Mouse (Mus musculus) lung, embryonic 14.5 days (tissue): ENCODE results near the gene Speer4f1. TPM values are rescaled to one million over a fixed set of nuclear protein-coding genes. Genes with fewer than 3 reads are reported as not detected.
"Not testable (repeated sequence)": the region's sequence is repeated elsewhere in the genome, so short reads cannot be mapped to it uniquely, and the experiment has no call there.

Source experiments
- ATAC-seq: fragments of 200-750 bp; cut with Nextera tagmentation; 2 replicates; pipeline ENCODE4 v1.8.0; 2017; ENCODE audit warnings: mild to moderate bottlenecking, moderate TSS enrichment, moderate library complexity; ENCODE audit not compliant: insufficient read depth
- DNase-seq: peaks from one replicate; pipeline ENCODE4 v3.0.0-alpha.2; 2015
- H3K27ac ChIP-seq: fragments of 300-500 bp; sonication (generic); 2 replicates; pipeline ENCODE4 v1.5.1; 2014; ENCODE audit warnings: low read depth, mild to moderate bottlenecking, moderate library complexity
- H3K27me3 ChIP-seq: fragments of 300-500 bp; sonication (generic); 2 replicates; pipeline ENCODE4 v1.6.1; 2014; ENCODE audit warnings: low read length, control low read depth; ENCODE audit not compliant: insufficient read depth
- H3K36me3 ChIP-seq: fragments of 300-500 bp; sonication (generic); 2 replicates; pipeline ENCODE4 v1.6.1; 2014; ENCODE audit warnings: control low read depth; ENCODE audit not compliant: insufficient read depth
- H3K4me1 ChIP-seq: fragments of 300-500 bp; sonication (generic); 2 replicates; pipeline ENCODE4 v1.6.1; 2014; ENCODE audit warnings: antibody characterized with exemption, control low read depth; ENCODE audit not compliant: insufficient read depth
- H3K4me2 ChIP-seq: fragments of 300-500 bp; sonication (generic); 2 replicates; pipeline ENCODE4 v1.6.1; 2014; ENCODE audit warnings: mild to moderate bottlenecking
- H3K4me3 ChIP-seq: fragments of 300-500 bp; sonication (generic); 2 replicates; pipeline ENCODE4 v1.5.1; 2014; ENCODE audit warnings: low read depth, low read length
- H3K9ac ChIP-seq: fragments of 300-500 bp; sonication (generic); 2 replicates; pipeline ENCODE4 v1.6.1; 2014
- H3K9me3 ChIP-seq: fragments of 300-500 bp; sonication (generic); 2 replicates; pipeline ENCODE4 v1.6.1; 2016; ENCODE audit warnings: low read depth, low read length, control low read depth
- CTCF ChIP-seq: IDR thresholded peaks from 2 replicates; pipeline ENCODE4 v1.5.1; 2016; ENCODE audit warnings: antibody characterized with exemption, low read depth
- WGBS: fragments of 180-500 bp; shearing (Covaris S2); extraction: QIAGEN DNeasy Blood & Tissue Kit; methylation state at CpG from one replicate; pipeline ENCODE4 v1.1.7; 2014; 5-methylcytosine and 5-hydroxymethylcytosine counted together
- polyA plus RNA-seq: library from polyadenylated mRNA; unstranded; fragments of >200 nt; fragmentation: Nextera tagmentation; extraction: Ambion mirVana; gene quantifications from 2 replicates; pipeline ENCODE4 v1.2.1, GENCODE M21; 2014

Gene Speer4f1
- polyA plus RNA-seq = not detected in 2 replicates

DNA sequence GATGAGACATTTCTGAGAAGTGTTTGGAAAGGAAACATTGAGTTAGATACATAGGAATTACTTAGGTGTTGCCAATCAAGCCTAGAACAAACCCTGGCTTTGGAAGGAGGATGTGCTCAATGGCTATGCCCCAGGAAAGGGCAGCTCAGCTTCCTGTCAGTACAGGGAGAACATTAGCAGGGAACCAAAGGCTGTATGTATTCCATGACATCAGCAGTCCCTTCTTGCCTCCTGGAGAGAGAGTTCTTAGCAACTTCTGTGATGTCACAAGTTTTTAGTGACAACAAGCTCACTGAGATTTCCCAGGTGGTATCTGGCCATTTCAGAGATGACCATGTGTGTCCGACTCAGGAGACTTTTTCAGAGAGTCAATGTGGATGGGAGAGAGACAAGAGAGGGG, at the start of gene Speer4f1:
Gene Speer4f1, plus strand, starts transcription at position 301 of the 400 bp plus-strand sequence.
- ATAC-seq, H3K4me1 ChIP-seq, H3K27me3 ChIP-seq, H3K27ac ChIP-seq, H3K36me3 ChIP-seq, H3K4me2 ChIP-seq, DNase-seq, H3K9me3 ChIP-seq, H3K4me3 ChIP-seq, H3K9ac ChIP-seq: not testable (repeated sequence)
- WGBS = 79% methylated on average over 1 of the region's 1 CpGs

DNA sequence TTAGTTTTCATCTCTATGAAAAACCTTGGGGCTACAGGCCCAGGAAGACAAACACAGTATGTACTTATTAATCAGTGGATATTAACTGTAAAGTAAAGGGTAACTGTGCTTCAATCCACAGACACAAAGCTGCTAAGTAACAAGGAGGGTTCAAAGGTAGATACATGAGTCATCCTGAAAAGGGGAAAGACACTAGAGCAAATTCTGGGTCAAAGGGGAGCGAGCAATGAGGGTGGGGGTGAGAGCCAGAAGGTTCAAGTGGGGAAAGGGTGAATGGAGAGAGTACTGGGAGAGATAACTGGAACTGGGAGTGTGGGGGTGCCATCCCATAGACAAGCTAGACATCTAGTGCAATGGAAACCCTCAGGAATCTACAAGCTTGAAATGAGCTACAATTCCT, 49.0 kb upstream of the Speer4f1 start:
- Histone ChIP-seq H3K4me3 (no peak overlapping the region), H3K9me3 (no peaks in the 10 kb centered on the region), H3K4me1 (no peaks in the 10 kb centered on the region), H3K4me2 (no peak overlapping the region), H3K36me3 (no peaks in the 10 kb centered on the region), H3K9ac (no peak overlapping the region), H3K27me3 (no peaks in the 10 kb centered on the region), H3K27ac (no peak overlapping the region)
- DNase-seq (no peak), ATAC-seq (no peak)
- TF ChIP-seq CTCF = no peak
- WGBS = 90% methylated on average over 1 of the region's 1 CpGs

GRCm38 (mm10) chr5:17434721-17435120, 41.2 kb upstream of the Speer4f1 start:
- no peak for DNase-seq
- Histone ChIP-seq H3K27ac (no peak overlapping the region), H3K36me3 (no peaks in the 10 kb centered on the region), H3K27me3 (no peaks in the 10 kb centered on the region), H3K9me3 (no peaks in the 10 kb centered on the region), H3K4me1 (no peaks in the 10 kb centered on the region), H3K9ac (no peak overlapping the region), H3K4me3 (no peak overlapping the region), H3K4me2 (no peak overlapping the region)
- no peak for TF ChIP-seq CTCF
- 87% methylated on average over 3 of the region's 3 CpGs for WGBS
- ATAC-seq = no peak

DNA sequence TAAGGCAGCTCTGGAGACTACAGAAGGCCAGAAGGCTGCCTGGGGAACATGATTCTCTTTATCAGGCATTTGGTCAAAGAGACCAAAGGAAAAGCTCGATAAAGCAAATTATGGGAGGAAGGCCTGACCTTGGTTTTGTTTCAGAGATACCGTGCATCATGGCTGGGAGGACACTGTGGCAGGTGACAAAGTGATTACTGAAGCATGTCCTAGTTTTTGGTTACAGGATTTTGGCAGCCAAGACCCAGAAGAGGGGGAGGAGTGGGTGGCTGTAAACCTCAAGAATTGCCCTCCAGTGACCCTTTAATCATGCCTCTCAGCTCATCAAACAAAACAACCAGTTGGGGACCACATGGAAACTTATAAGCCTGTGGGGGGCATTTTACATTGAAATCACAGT, 39.7 kb upstream of the Speer4f1 start:
- no peaks in the 10 kb centered on the region for H3K4me1 ChIP-seq
- no peak overlapping the region for H3K4me2 ChIP-seq
- no peak overlapping the region for H3K27ac ChIP-seq
- H3K36me3 ChIP-seq = no peaks in the 10 kb centered on the region
- ATAC-seq (no peak), DNase-seq (no peak)
- 41% methylated on average over 2 of the region's 2 CpGs for WGBS
- no peaks in the 10 kb centered on the region for H3K27me3 ChIP-seq
- H3K4me3 ChIP-seq = no peak overlapping the region
- no peak for TF ChIP-seq CTCF
- H3K9me3 ChIP-seq = no peaks in the 10 kb centered on the region
- no peak overlapping the region for H3K9ac ChIP-seq

GRCm38 (mm10) chr5:17439487-17440102, 36.3 kb upstream of the Speer4f1 start:
- Histone ChIP-seq H3K36me3 (no peaks in the 10 kb centered on the region), H3K27me3 (no peaks in the 10 kb centered on the region), H3K9me3 (no peaks in the 10 kb centered on the region), H3K4me1 (no peaks in the 10 kb centered on the region), H3K4me2 (no peak overlapping the region), H3K4me3 (no peak overlapping the region), H3K9ac (no peak overlapping the region), H3K27ac (no peak overlapping the region)
- no peak for DNase-seq
- ATAC-seq = no peak
- TF ChIP-seq CTCF = no peak

DNA sequence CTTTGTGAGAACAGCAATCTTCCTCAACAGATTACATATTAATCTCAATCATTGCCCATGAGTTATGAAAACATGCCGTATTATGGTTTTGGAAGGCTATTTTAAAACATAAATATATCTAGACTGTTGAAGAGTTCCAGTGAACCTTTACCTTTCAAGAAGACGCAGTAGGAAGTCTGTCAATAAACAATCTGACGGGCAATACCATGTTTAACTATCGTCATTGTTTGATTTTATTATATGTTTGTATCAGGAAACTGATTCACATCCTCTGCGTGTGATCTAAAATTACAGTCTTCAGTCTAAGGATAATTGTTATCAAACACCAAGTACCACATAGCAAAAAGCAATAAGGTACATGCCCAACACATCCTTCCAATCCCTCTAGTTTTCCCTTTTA, 21.8 kb upstream of the Speer4f1 start:
- Histone ChIP-seq H3K27me3 (no peaks in the 10 kb centered on the region), H3K4me1 (no peaks in the 10 kb centered on the region), H3K27ac (no peak overlapping the region), H3K9me3 (no peaks in the 10 kb centered on the region), H3K4me3 (no peak overlapping the region), H3K9ac (no peak overlapping the region), H3K36me3 (no peaks in the 10 kb centered on the region), H3K4me2 (no peak overlapping the region)
- whole genome bisulfite sequencing = 57% methylated on average over 5 of the region's 5 CpGs
- TF ChIP-seq CTCF = no peak
- DNase-seq (no peak), ATAC-seq (no peak)

DNA sequence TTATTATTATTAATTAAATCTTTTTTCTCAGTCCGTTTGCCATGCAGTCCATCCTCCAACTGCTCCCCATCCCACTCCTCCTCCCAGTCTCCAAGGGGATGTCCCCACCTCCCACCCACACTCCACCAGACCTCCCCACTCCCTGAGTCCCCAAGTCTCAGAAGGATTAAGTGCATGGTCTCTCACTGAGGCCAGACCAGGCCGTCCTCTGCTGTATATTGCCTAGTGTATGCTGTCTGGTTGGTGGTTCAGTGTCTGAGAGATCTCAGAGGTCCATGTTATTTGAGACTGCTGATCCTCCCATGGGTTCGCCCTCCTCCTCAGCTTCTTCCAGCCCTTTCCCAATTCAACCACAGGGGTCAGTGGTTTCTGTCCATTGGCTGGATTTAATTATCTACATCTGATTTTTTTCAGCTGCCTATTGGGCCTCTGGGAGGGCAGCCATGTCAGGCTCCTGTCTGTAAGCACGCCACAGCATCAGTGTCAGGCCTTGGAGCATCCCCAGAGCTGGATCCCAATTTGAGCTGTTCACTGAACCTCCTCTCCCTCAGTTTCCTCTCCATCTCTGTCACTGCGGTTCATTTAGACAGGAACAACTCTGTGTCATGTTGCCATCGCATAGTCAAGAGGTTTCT, 20.8 kb upstream of the Speer4f1 start:
- Histone ChIP-seq H3K4me3 (no peak overlapping the region), H3K9ac (no peak overlapping the region), H3K36me3 (no peaks in the 10 kb centered on the region), H3K27me3 (no peaks in the 10 kb centered on the region), H3K9me3 (no peaks in the 10 kb centered on the region), H3K4me1 (no peaks in the 10 kb centered on the region), H3K4me2 (no peak overlapping the region), H3K27ac (no peak overlapping the region)
- no peak for TF ChIP-seq CTCF
- ATAC-seq = no peak
- WGBS = 71% methylated on average over 6 of the region's 6 CpGs
- no peak for DNase-seq
